In the genomic region with DNA sequence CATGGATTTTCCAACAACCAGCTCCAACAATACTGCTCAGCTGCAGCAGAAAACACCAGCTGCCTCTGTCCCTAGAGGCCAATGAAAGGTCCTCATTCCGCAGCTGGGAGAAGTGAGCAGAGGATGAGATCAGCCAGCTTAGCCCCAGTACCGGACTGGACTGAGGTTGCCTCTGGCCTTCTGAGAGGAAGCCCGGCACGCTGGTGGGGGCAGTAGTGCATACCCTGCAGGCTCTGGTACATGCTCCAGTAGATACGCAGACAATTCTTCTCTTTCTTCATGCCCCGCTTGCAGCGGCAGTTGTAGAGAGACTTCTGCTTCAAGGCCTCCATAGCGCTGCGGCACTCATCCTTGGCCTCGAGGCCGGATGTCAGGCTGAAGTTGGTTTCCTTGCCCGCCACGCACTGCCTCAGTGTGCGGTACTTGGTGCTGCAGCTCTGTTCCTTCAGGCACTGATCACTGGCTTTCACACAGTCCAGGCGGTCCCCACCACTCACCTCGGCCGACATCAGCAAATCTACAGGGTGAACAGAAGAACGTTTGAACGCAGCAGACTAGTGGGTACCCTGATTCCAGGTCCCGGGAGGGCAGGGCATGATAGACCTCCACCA, we compare ENCODE assay signal across 8 mouse cellular contexts. TPM values are rescaled to one million over a fixed set of nuclear protein-coding genes. Genes with fewer than 3 reads are reported as not detected.
DNase-seq lines count a peak whose midpoint lies in the region; ATAC-seq and TF ChIP-seq lines count a peak whose summit lies in the region.

No protein-coding gene starts in this region.

- H3K9me3 ChIP-seq in intestine, postnatal 0 days (ENCODE audit: control insufficient read depth): no peaks in the 10 kb centered on the region
- no peaks in the 10 kb centered on the region for H3K9me3 ChIP-seq in midbrain, embryonic 11.5 days (ENCODE audit: control insufficient read depth, low read length)
- H3K9me3 ChIP-seq in stomach, embryonic 16.5 days (replicated peaks; ENCODE audit: control insufficient read depth, low read length): no peaks in the 10 kb centered on the region

- intact Hi-C loops in heart, adult 2 months (cut with DNase I): loop anchor here (10.0 kb wide), 2 partner anchors 138 to 338 kb away; no protein-coding TSS in a partner anchor

- H3K4me1 ChIP-seq in heart, adult 2 months (ENCODE audit: control insufficient read depth, insufficient read depth, low read length): peaks cover 5% of the 10 kb centered on the region; the same call in 1 of the 2 replicates
- no peaks in the 10 kb centered on the region; the same call in 1 of the 2 replicates for H3K4me1 ChIP-seq in intestine, postnatal 0 days (replicated peaks; ENCODE audit: control insufficient read depth, insufficient read depth, low read length)
- H3K4me1 ChIP-seq in midbrain, embryonic 11.5 days (ENCODE audit: control insufficient read depth, insufficient read depth, low read length): peaks cover 6% of the 10 kb centered on the region
- H3K4me1 ChIP-seq in stomach, embryonic 16.5 days (ENCODE audit: control insufficient read depth, insufficient read depth, low read length): peaks cover 25% of the 10 kb centered on the region

- TF ChIP-seq EP300 in heart, adult 2 months (IDR thresholded peaks at IDR 0.05; ENCODE audit: insufficient read depth, low read depth, low read length): no peak

- H3K36me3 ChIP-seq in heart, adult 2 months (ENCODE audit: control insufficient read depth, insufficient read depth, low read length): no peaks in the 10 kb centered on the region
- no peaks in the 10 kb centered on the region for H3K36me3 ChIP-seq in intestine, postnatal 0 days (ENCODE audit: control insufficient read depth, insufficient read depth)
- no peaks in the 10 kb centered on the region for H3K36me3 ChIP-seq in midbrain, embryonic 11.5 days (ENCODE audit: control insufficient read depth, insufficient read depth, low read length)
- no peaks in the 10 kb centered on the region for H3K36me3 ChIP-seq in stomach, embryonic 16.5 days (ENCODE audit: control insufficient read depth, insufficient read depth, low read length)

- no peak for ATAC-seq in intestine, postnatal 0 days
- ATAC-seq in midbrain, embryonic 11.5 days (ENCODE audit: low FRiP score): no peak
- no peak for ATAC-seq in stomach, embryonic 16.5 days (ENCODE audit: insufficient read depth, low FRiP score)
- ATAC-seq in cerebellum, adult (ENCODE audit: insufficient number of reproducible peaks, low FRiP score, low TSS enrichment): no peak

- no peak for TF ChIP-seq POLR2A in heart, adult 2 months (IDR thresholded peaks at IDR 0.05; ENCODE audit: insufficient read depth, low read depth, low read length)

- peak; percentile 6 for DNase-seq in adrenal gland, postnatal 10 days
- no peak for DNase-seq in adrenal gland, postnatal 25 days
- DNase-seq in embryo, embryonic 10.5 days (ENCODE audit: low spot score): peak; percentile 50
- DNase-seq in heart, adult 2 months: peak; percentile 40 to 44
- DNase-seq in midbrain, embryonic 11.5 days (ENCODE audit: low spot score, missing footprints): no peak

- H3K27me3 ChIP-seq in heart, adult 2 months (ENCODE audit: control insufficient read depth, insufficient read depth, low read length): peaks cover 8% of the 10 kb centered on the region
- peaks cover 53% of the 10 kb centered on the region for H3K27me3 ChIP-seq in intestine, postnatal 0 days (replicated peaks; ENCODE audit: control insufficient read depth, insufficient read depth, low read length)
- H3K27me3 ChIP-seq in midbrain, embryonic 11.5 days (ENCODE audit: control insufficient read depth, insufficient read depth, low read length): peaks cover 22% of the 10 kb centered on the region
- H3K27me3 ChIP-seq in stomach, embryonic 16.5 days (ENCODE audit: control insufficient read depth, insufficient read depth, low read length): peaks cover 17% of the 10 kb centered on the region; the same call in 1 of the 2 replicates

- TF ChIP-seq CTCF in heart, adult 2 months (IDR thresholded peaks at IDR 0.05): no peak
- TF ChIP-seq CTCF in intestine, postnatal 0 days (IDR thresholded peaks at IDR 0.05; ENCODE audit: low read depth): no peak

- H3K4me2 ChIP-seq in intestine, postnatal 0 days (replicated peaks; ENCODE audit: low read depth): peak overlapping the region; percentile 89
- H3K4me2 ChIP-seq in midbrain, embryonic 11.5 days: peak overlapping the region; percentile 86
- peak overlapping the region; percentile 98 for H3K4me2 ChIP-seq in stomach, embryonic 16.5 days (ENCODE audit: low read depth, low read length)

- WGBS in heart, adult 2 months: 12% methylated on average over 20 of the region's 20 CpGs
- 19% methylated on average over 20 of the region's 20 CpGs for WGBS in intestine, postnatal 0 days
- 2% methylated on average over 20 of the region's 20 CpGs for WGBS in midbrain, embryonic 11.5 days
- 12% methylated on average over 20 of the region's 20 CpGs for WGBS in stomach, embryonic 16.5 days

- H3K79me2 ChIP-seq in heart, adult 2 months (replicated peaks; ENCODE audit: control insufficient read depth, insufficient read depth, low read length): no peaks in the 10 kb centered on the region

- H3K4me3 ChIP-seq in heart, adult 2 months: peak overlapping the region; percentile 47
- H3K4me3 ChIP-seq in intestine, postnatal 0 days (ENCODE audit: low read depth, low read length): peak overlapping the region; percentile 50
- H3K4me3 ChIP-seq in midbrain, embryonic 11.5 days (ENCODE audit: low read depth, low read length): peak overlapping the region; percentile 51
- peak overlapping the region; percentile 63 for H3K4me3 ChIP-seq in stomach, embryonic 16.5 days (replicated peaks; ENCODE audit: low read length)

- no peak overlapping the region for H3K27ac ChIP-seq in heart, adult 2 months
- no peak overlapping the region for H3K27ac ChIP-seq in intestine, postnatal 0 days (ENCODE audit: low read depth, low read length)
- H3K27ac ChIP-seq in midbrain, embryonic 11.5 days (ENCODE audit: low read depth, low read length): peak overlapping the region; percentile 32
- peak overlapping the region; percentile 1; the same call in 1 of the 2 replicates for H3K27ac ChIP-seq in stomach, embryonic 16.5 days (ENCODE audit: low read length)

- H3K9ac ChIP-seq in heart, adult 2 months (ENCODE audit: low read depth, low read length): no peak overlapping the region
- H3K9ac ChIP-seq in intestine, postnatal 0 days (ENCODE audit: low read depth, low read length): no peak overlapping the region
- peak overlapping the region; percentile 61; the same call in 1 of the 2 replicates for H3K9ac ChIP-seq in midbrain, embryonic 11.5 days (ENCODE audit: low read length)
- H3K9ac ChIP-seq in stomach, embryonic 16.5 days (ENCODE audit: low read length): peak overlapping the region; percentile 69

RNA-seq across cellular contexts. Expression of a gene that starts 2.7 kb away (rescaled TPM):
- 10 to 100 TPM in 1 of 2 experiments, 1 to 10 TPM in 1; 5.6 to 11.9 TPM for total RNA-seq in adrenal gland, postnatal 10 days (2021)
- 1.5 and 2.0 TPM in 2 replicates for total RNA-seq in adrenal gland, postnatal 25 days (2021)
- 1 to 10 TPM; 4.1 to 5.4 TPM for total RNA-seq in heart, adult 2 months (2021)
- 2.3 and 6.2 TPM in 2 replicates for polyA plus RNA-seq in heart, adult 2 months (2012; rRNA removed)
- 4.9 TPM in 2 replicates for polyA plus RNA-seq in intestine, postnatal 0 days (2015; fragmentation: Nextera tagmentation; extraction: Ambion mirVana)
- 26.7 and 28.5 TPM in 2 replicates for polyA plus RNA-seq in midbrain, embryonic 11.5 days (2014; fragmentation: Nextera tagmentation; extraction: Ambion mirVana)
- polyA plus RNA-seq in stomach, embryonic 16.5 days (2015; fragmentation: Nextera tagmentation; extraction: Ambion mirVana): 26.2 and 31.1 TPM in 2 replicates

RNA-seq across cellular contexts. Expression of a gene that starts 58.7 kb away (rescaled TPM):
- not detected for total RNA-seq in adrenal gland, postnatal 10 days (2021)
- not detected in 2 replicates for total RNA-seq in adrenal gland, postnatal 25 days (2021)
- not detected for total RNA-seq in heart, adult 2 months (2021)
- not detected in 2 replicates for polyA plus RNA-seq in heart, adult 2 months (2012; rRNA removed)
- polyA plus RNA-seq in intestine, postnatal 0 days (2015; fragmentation: Nextera tagmentation; extraction: Ambion mirVana): not detected in 2 replicates
- not detected in 2 replicates for polyA plus RNA-seq in midbrain, embryonic 11.5 days (2014; fragmentation: Nextera tagmentation; extraction: Ambion mirVana)
- not detected in 2 replicates for polyA plus RNA-seq in stomach, embryonic 16.5 days (2015; fragmentation: Nextera tagmentation; extraction: Ambion mirVana)

Comparison
In these comparisons a context has a peak if more than half of its experiments do, and no peak if none do; other contexts are left out.
1. DNase-seq: peak in adrenal gland, postnatal 10 days (single experiment), embryo, embryonic 10.5 days (single experiment) and heart, adult 2 months (2 of 2); none in adrenal gland, postnatal 25 days (single experiment) and midbrain, embryonic 11.5 days (single experiment).
2. H3K27ac ChIP-seq: peak in midbrain, embryonic 11.5 days (single experiment) and stomach, embryonic 16.5 days (single experiment); none in heart, adult 2 months (single experiment) and intestine, postnatal 0 days (single experiment).
3. H3K9ac ChIP-seq: peak in midbrain, embryonic 11.5 days (single experiment) and stomach, embryonic 16.5 days (single experiment); none in heart, adult 2 months (single experiment) and intestine, postnatal 0 days (single experiment).
4. Peak in every context shown above with its lines, with median percentiles within 50 percentile points of each other: H3K4me3 ChIP-seq and H3K4me2 ChIP-seq.